Mouse (Mus musculus) CH12.LX (cell line): ENCODE measurements around the gene Ric8a. TPM values are rescaled to one million over a fixed set of nuclear protein-coding genes. Genes with fewer than 3 reads are reported as not detected.

Experiments
- polyA plus RNA-seq: library from polyadenylated mRNA; unstranded; fragments of >175 nt; gene quantifications from 2 replicates; pipeline ENCODE4 v1.2.1, GENCODE M21; 2012; ENCODE audit warnings: low read depth; ENCODE audit not compliant: insufficient read length
- total RNA-seq, 2 experiments: library from RNA; depleted of rRNA; stranded (reverse); fragments of 300-350 nt in 1 of 2; fragments of >200 nt in 1 of 2; gene quantifications; 2 replicates each; pipeline ENCODE4 v1.2.3; 2012 to 2014

Gene Ric8a
- total and polyA plus RNA-seq, 3 experiments, result 54.2 to 80.9 (median 61.9) TPM

Other genes with a start within 250 kb of the Ric8a start
Only the 20 nearest of the 28 such genes appear.
- not detected in 2 replicates for gene Olfr541, start 159.7 kb upstream of the Ric8a start, total RNA-seq (2012; rRNA removed)
- gene Olfr541, start 159.7 kb upstream of the Ric8a start, total RNA-seq (2014; rRNA removed), result not detected in 2 replicates
- gene Olfr541, start 159.7 kb upstream of the Ric8a start, polyA plus RNA-seq, result not detected in 2 replicates
- not detected in 2 replicates for gene Cyp2e1, start 93.2 kb upstream of the Ric8a start, total RNA-seq (2012; rRNA removed)
- not detected in 2 replicates for gene Cyp2e1, start 93.2 kb upstream of the Ric8a start, total RNA-seq (2014; rRNA removed)
- gene Cyp2e1, start 93.2 kb upstream of the Ric8a start, polyA plus RNA-seq, result not detected in 2 replicates
- gene Syce1, start 69.1 kb upstream of the Ric8a start, total RNA-seq (2012; rRNA removed), result not detected in 2 replicates
- gene Syce1, start 69.1 kb upstream of the Ric8a start, total RNA-seq (2014; rRNA removed), result not detected in 2 replicates
- not detected in 2 replicates for gene Syce1, start 69.1 kb upstream of the Ric8a start, polyA plus RNA-seq
- gene Zfp941, start 34.8 kb upstream of the Ric8a start, total RNA-seq (2012; rRNA removed), result 0.29 and 0.34 TPM in 2 replicates
- not detected in 2 replicates for gene Zfp941, start 34.8 kb upstream of the Ric8a start, total RNA-seq (2014; rRNA removed)
- gene Zfp941, start 34.8 kb upstream of the Ric8a start, polyA plus RNA-seq, result not detected in 2 replicates
- gene Urah, start 21.9 kb upstream of the Ric8a start, total RNA-seq (2012; rRNA removed), result not detected in 2 replicates
- gene Urah, start 21.9 kb upstream of the Ric8a start, total RNA-seq (2014; rRNA removed), result not detected in 2 replicates
- gene Urah, start 21.9 kb upstream of the Ric8a start, polyA plus RNA-seq, result not detected in 2 replicates
- gene Scgb1c1, start 11.4 kb upstream of the Ric8a start, total RNA-seq (2012; rRNA removed), result not detected in 2 replicates
- gene Scgb1c1, start 11.4 kb upstream of the Ric8a start, total RNA-seq (2014; rRNA removed), result not detected in 2 replicates
- gene Scgb1c1, start 11.4 kb upstream of the Ric8a start, polyA plus RNA-seq, result not detected in 2 replicates
- not detected in 2 replicates for gene Odf3, start 9.2 kb upstream of the Ric8a start, total RNA-seq (2012; rRNA removed)
- not detected in 2 replicates for gene Odf3, start 9.2 kb upstream of the Ric8a start, total RNA-seq (2014; rRNA removed)
- not detected in 2 replicates for gene Odf3, start 9.2 kb upstream of the Ric8a start, polyA plus RNA-seq
- gene Gm45785, start 626 bp upstream of the Ric8a start, total RNA-seq (2012; rRNA removed), result not detected in 2 replicates
- gene Gm45785, start 626 bp upstream of the Ric8a start, total RNA-seq (2014; rRNA removed), result not detected in 2 replicates
- gene Gm45785, start 626 bp upstream of the Ric8a start, polyA plus RNA-seq, result not detected in 2 replicates
- gene Bet1l, start 620 bp downstream of the Ric8a start, total RNA-seq (2012; rRNA removed), result 13.8 and 16.7 TPM in 2 replicates
- 11.6 and 13.1 TPM in 2 replicates for gene Bet1l, start 620 bp downstream of the Ric8a start, total RNA-seq (2014; rRNA removed)
- gene Bet1l, start 620 bp downstream of the Ric8a start, polyA plus RNA-seq, result 24.3 and 25.1 TPM in 2 replicates
- gene Psmd13, start 25.0 kb downstream of the Ric8a start, total RNA-seq (2012; rRNA removed), result 165 and 189 TPM in 2 replicates
- gene Psmd13, start 25.0 kb downstream of the Ric8a start, total RNA-seq (2014; rRNA removed), result 166 and 168 TPM in 2 replicates
- gene Psmd13, start 25.0 kb downstream of the Ric8a start, polyA plus RNA-seq, result 185 and 245 TPM in 2 replicates
- gene Sirt3, start 25.4 kb downstream of the Ric8a start, total RNA-seq (2012; rRNA removed), result 17.8 and 23.7 TPM in 2 replicates
- gene Sirt3, start 25.4 kb downstream of the Ric8a start, total RNA-seq (2014; rRNA removed), result 14.9 and 16.6 TPM in 2 replicates
- 10.3 and 12.6 TPM in 2 replicates for gene Sirt3, start 25.4 kb downstream of the Ric8a start, polyA plus RNA-seq
- not detected in 2 replicates for gene Cox8b, start 43.5 kb downstream of the Ric8a start, total RNA-seq (2012; rRNA removed)
- not detected in 2 replicates for gene Cox8b, start 43.5 kb downstream of the Ric8a start, total RNA-seq (2014; rRNA removed)
- gene Cox8b, start 43.5 kb downstream of the Ric8a start, polyA plus RNA-seq, result not detected in 2 replicates
- 0.08 and 0.21 TPM in 2 replicates for gene Nlrp6, start 63.9 kb downstream of the Ric8a start, total RNA-seq (2012; rRNA removed)
- gene Nlrp6, start 63.9 kb downstream of the Ric8a start, total RNA-seq (2014; rRNA removed), result not detected in 2 replicates
- gene Nlrp6, start 63.9 kb downstream of the Ric8a start, polyA plus RNA-seq, result 0.14 and 0.15 TPM in 2 replicates
- gene Pgghg, start 84.4 kb downstream of the Ric8a start, total RNA-seq (2012; rRNA removed), result 3.3 and 3.7 TPM in 2 replicates
- gene Pgghg, start 84.4 kb downstream of the Ric8a start, total RNA-seq (2014; rRNA removed), result 3.2 and 4.0 TPM in 2 replicates
- 3.1 and 3.6 TPM in 2 replicates for gene Pgghg, start 84.4 kb downstream of the Ric8a start, polyA plus RNA-seq
- 0.68 and 0.76 TPM in 2 replicates for gene Ifitm5, start 93.3 kb downstream of the Ric8a start, total RNA-seq (2012; rRNA removed)
- not detected in 2 replicates for gene Ifitm5, start 93.3 kb downstream of the Ric8a start, total RNA-seq (2014; rRNA removed)
- gene Ifitm5, start 93.3 kb downstream of the Ric8a start, polyA plus RNA-seq, result 0.55 and 0.71 TPM in 2 replicates
- gene Gm45717, start 99.0 kb downstream of the Ric8a start, total RNA-seq (2012; rRNA removed), result not detected in 2 replicates
- gene Gm45717, start 99.0 kb downstream of the Ric8a start, total RNA-seq (2014; rRNA removed), result not detected in 2 replicates
- not detected in 2 replicates for gene Gm45717, start 99.0 kb downstream of the Ric8a start, polyA plus RNA-seq
- 128 and 136 TPM in 2 replicates for gene Ifitm2, start 99.0 kb downstream of the Ric8a start, total RNA-seq (2012; rRNA removed)
- gene Ifitm2, start 99.0 kb downstream of the Ric8a start, total RNA-seq (2014; rRNA removed), result 314 and 381 TPM in 2 replicates
- 159 and 213 TPM in 2 replicates for gene Ifitm2, start 99.0 kb downstream of the Ric8a start, polyA plus RNA-seq
- 55.5 and 62.0 TPM in 2 replicates for gene Ifitm1, start 110.3 kb downstream of the Ric8a start, total RNA-seq (2012; rRNA removed)
- gene Ifitm1, start 110.3 kb downstream of the Ric8a start, total RNA-seq (2014; rRNA removed), result 32.9 and 33.6 TPM in 2 replicates
- gene Ifitm1, start 110.3 kb downstream of the Ric8a start, polyA plus RNA-seq, result 10.9 and 14.8 TPM in 2 replicates
- 0.25 TPM in 1 of 2 replicates, not detected in the other for gene Ifitm3, start 153.8 kb downstream of the Ric8a start, total RNA-seq (2012; rRNA removed)
- not detected in 2 replicates for gene Ifitm3, start 153.8 kb downstream of the Ric8a start, total RNA-seq (2014; rRNA removed)
- gene Ifitm3, start 153.8 kb downstream of the Ric8a start, polyA plus RNA-seq, result not detected in 2 replicates
- gene Ifitm6, start 161.0 kb downstream of the Ric8a start, total RNA-seq (2012; rRNA removed), result not detected in 2 replicates
- gene Ifitm6, start 161.0 kb downstream of the Ric8a start, total RNA-seq (2014; rRNA removed), result not detected in 2 replicates
- gene Ifitm6, start 161.0 kb downstream of the Ric8a start, polyA plus RNA-seq, result not detected in 2 replicates